Mouse (Mus musculus) kidney, postnatal 36 days (tissue): ENCODE results near the gene Cyp2w1.

ENCODE experiments used
- DNase-seq, 2 experiments: peaks; one replicate each; pipeline ENCODE4 v3.0.0; 2021 to 2022; ENCODE audit warnings: mixed read lengths in 2 of 2

Gene Cyp2w1

GRCm38 (mm10) chr5:139405478-139405877 lies 53.1 kb downstream of the Cyp2w1 start:
- DNase-seq, result peak in 1 of 2 experiments; percentile 35

- peak in 1 of 2 experiments; percentile 28 for DNase-seq
Observed at GRCm38 (mm10) chr5:139405953-139406352, 53.5 kb downstream of the Cyp2w1 start.
